Mouse (Mus musculus): ENCODE results near the gene Ier5.

Gene Ier5

DNA sequence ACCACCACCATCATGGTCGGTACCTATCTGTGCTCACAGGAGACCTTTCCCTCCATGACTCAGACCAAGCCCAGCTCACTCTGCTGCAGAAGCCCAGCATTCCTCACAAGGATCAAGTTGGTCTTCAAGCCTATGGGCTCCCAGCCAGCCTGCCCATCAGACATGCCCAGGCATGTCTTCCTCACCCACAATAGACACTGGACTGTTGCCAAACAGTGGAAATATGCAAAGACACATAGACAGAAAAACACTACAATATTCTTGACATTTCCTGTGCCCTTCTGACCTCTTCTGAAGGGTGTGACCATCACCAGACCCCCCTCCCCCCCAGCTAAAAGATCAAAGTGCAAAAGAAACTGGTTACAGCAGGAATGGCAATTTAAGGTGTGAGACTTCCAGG is 43.3 kb downstream of the Ier5 start:
- no peak for DNase-seq (ENCODE audit: extremely low spot score, low read depth, low spot score)

DNA sequence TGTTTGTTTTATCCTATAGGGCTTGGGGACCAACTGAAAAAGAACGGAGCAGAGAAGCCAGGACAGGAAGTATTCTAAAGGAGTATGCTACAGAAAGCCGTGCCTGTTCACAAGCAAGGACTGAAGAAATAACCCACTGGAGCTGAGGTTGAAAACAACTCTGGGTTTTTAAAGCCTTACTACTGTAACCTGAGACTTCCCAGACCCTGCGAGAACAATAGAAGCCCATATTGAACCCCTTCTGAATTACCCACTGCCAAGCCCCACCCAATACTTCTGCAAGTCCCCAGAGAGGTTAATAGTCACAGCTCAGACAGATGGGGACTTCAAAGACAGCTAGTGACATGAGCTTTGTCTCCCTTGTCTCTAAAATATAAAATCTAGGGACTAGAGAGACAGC is 44.4 kb downstream of the Ier5 start:
- no peak for DNase-seq (ENCODE audit: extremely low spot score, low read depth, low spot score)

DNA sequence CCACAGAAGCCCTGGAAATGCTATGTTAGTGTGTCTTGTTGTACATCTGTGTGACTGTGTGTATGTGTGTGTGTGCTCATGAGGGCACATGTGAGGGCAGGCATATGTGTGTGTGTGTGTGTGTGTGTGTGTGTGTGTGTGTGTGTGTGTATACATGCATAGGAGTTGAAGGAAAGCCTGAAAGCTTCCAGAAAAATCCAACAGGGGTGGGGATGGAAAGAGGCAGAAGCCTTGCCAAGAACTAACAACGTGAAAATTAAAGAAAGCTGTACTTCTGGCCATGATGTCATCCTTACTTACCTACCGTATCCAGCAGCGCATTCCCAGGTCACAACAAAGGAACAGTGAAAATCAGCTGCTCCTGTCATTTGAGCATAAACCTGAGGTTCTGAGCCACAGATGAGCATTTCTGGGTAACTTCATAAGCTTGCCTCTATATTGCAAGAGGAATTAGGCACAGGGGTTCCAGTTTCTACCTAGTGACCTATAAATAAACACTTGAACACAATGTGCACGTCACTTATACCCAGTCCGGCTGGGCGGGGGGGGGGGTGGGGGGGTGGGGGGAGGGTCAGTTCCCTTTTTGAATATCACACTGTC is 45.0 kb downstream of the Ier5 start:
- no peak for DNase-seq (ENCODE audit: extremely low spot score, low read depth, low spot score)

DNA sequence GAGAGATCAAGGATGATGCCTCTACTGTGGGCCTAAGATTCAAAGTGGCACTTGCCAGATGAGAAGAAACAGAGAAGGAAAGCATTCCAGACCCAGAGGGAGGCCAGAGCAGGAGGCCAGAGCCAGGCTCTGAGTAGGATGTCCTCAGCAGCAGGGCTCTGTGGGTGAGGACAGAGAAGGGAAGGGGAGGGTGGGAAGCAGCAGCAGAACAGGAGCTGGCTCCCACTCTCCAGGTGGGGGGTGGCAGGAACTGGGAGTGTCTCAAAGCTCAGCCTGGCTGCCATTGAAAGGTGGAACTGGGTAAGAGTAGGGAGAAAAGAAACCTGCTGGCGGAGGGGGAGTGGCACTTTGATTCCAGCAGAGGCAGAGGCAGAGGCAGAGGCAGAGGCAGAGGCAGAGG is 46.1 kb downstream of the Ier5 start:
- DNase-seq (ENCODE audit: extremely low spot score, low read depth, low spot score): no peak

GRCm38 (mm10) chr1:155052761-155053166 is 46.7 kb downstream of the Ier5 start:
- no peak for DNase-seq (ENCODE audit: extremely low spot score, low read depth, low spot score)

DNA sequence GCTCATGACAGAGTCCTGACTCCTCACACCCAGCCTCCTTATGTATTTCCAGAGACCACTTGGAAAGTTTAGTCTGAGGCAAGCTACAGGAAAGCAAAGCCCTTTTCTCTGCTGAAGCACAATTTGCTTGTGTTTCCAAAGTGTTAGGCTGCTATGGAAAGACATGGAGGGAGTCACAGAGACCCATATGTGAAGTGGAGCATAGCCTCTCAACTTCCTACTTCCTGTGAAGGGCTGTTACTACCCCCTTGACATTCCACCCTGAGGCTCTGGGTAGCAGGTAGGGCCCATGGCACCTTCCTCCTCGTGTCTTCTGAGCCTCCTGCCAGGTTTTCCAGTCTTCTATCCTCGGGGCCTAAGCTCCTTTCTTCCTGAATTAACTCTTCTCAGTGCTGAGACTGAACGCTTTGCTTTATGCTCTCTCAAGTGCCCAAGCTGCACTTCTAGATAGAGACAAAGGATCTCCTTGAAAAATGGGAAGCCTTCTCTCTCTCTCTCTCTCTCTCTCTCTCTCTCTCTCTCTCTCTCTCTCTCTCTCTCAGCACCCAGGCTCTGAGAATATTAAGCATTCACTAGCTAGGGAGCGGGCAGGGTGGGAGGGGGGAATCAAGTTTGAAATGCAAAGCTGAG is 47.2 kb downstream of the Ier5 start:
- DNase-seq (ENCODE audit: extremely low spot score, low read depth, low spot score): no peak

- DNase-seq (ENCODE audit: extremely low spot score, low read depth, low spot score): no peak
Measured at GRCm38 (mm10) chr1:155051701-155052127, 47.7 kb downstream of the Ier5 start.

DNA sequence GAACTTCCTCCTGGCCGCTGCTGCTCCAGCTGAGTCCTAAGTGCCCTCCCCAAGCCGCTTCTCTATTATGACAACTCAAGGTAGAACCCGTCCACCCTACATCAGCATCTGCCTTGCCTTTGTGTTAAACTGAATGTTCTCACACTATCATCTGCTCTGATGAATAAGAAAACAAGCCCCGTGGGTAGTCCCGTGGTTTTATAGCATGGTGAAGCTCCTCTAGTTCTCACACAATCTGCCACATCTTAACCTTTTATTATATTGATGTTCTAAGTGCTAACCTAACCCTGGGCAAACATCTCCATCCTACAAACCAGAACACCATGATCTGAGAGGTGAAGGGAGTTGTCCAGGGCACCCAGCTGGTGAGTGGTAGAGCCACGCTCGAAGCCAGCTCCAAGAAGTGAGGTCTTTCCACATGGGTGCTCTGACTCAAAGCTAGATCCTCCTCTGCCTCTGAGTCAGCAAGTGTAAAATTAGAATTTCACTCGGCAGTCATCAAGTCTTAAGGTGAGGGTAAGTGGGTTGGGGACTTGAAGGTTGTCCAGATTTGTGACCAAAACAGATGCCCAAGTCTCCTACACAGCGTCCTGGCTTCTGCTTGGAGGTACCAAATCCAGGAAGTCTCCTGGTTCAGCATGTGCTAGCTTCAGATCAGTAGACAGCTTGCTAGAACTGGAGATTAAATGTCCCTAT is 48.4 kb downstream of the Ier5 start:
- no peak for DNase-seq (ENCODE audit: extremely low spot score, low read depth, low spot score)

DNA sequence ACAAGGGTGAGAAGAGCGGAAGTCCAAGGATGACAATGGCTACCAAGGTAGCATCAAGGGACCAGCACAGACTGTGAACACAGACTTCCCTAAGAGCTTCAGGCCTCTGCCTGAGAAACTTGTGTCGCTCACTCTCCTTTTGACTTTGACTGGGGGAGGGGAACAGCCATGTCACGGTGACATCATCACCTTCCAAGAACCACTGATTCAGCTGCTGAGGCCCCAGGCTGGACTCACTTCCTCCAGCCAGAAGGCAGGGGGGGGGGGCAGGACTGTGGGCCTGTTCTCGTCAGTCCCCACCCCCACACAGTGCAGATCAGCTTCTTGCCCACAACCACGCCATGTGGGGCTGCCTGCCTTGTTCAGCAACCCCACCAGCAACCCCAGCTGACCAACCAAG is 49.3 kb downstream of the Ier5 start:
- DNase-seq (ENCODE audit: extremely low spot score, low read depth, low spot score): no peak

- peak; percentile 63 for DNase-seq (ENCODE audit: extremely low spot score, low read depth, low spot score)
Measured at GRCm38 (mm10) chr1:155048947-155049346, 50.5 kb downstream of the Ier5 start.

Data from hindlimb bud, embryonic 11.5 days (tissue).